Mouse (Mus musculus) effector memory CD4-positive, alpha-beta T cell, adult 5 months (primary cell): ENCODE results near the gene Gm17535. TPM values are rescaled to one million over a fixed set of nuclear protein-coding genes. Genes with fewer than 3 reads are reported as not detected.

Experiments used
- polyA plus RNA-seq: library from polyadenylated mRNA; unstranded; fragments of 100-300 nt; shearing (Covaris generic); gene quantifications from one replicate; pipeline ENCODE4 v1.2.1, GENCODE M21; 2017

Gene Gm17535
- polyA plus RNA-seq, result 1.6 TPM

GRCm38 (mm10) chr9:3034299-3034698 is at the start of gene Gm17535:
Gene Gm17535, plus strand, starts transcription at chr9:3034599.

GRCm38 (mm10) chr9:3000445-3000972 is 33.9 kb upstream of the Gm17535 start, which contains the start of gene Gm10722:
Gene Gm10722, plus strand, starts transcription at chr9:3000922.

GRCm38 (mm10) chr9:3002794-3003396 is 31.5 kb upstream of the Gm17535 start, which contains the start of gene Gm11168:
Gene Gm11168, plus strand, starts transcription at chr9:3003346.

GRCm38 (mm10) chr9:3012733-3013279 is 21.6 kb upstream of the Gm17535 start, which contains the start of gene Gm10721:
Gene Gm10721, plus strand, starts transcription at chr9:3013140.

GRCm38 (mm10) chr9:3015354-3015753 is 19.0 kb upstream of the Gm17535 start, which contains the start of gene Gm10720:
Gene Gm10720, plus strand, starts transcription at chr9:3015654.

GRCm38 (mm10) chr9:3017108-3017507 is 17.3 kb upstream of the Gm17535 start, which contains the start of gene Gm10719:
Gene Gm10719, plus strand, starts transcription at chr9:3017408.

GRCm38 (mm10) chr9:3023312-3023984 is 11.0 kb upstream of the Gm17535 start, which contains the start of gene Gm10718:
Gene Gm10718, plus strand, starts transcription at chr9:3023547.

GRCm38 (mm10) chr9:3024912-3025467 is 9.4 kb upstream of the Gm17535 start, which contains the start of gene Gm10717:
Gene Gm10717, plus strand, starts transcription at chr9:3025417.

GRCm38 (mm10) chr9:3036577-3036976 is 2.2 kb downstream of the Gm17535 start, which contains the start of gene Gm10715:
Gene Gm10715, plus strand, starts transcription at chr9:3036877.

Other genes starting within 250 kb of the Gm17535 start
- gene Gm10722, start 33.7 kb upstream of the Gm17535 start, polyA plus RNA-seq, result 2.1 TPM
- gene Gm11168, start 31.3 kb upstream of the Gm17535 start, polyA plus RNA-seq, result 16.8 TPM
- gene Gm10721, start 21.5 kb upstream of the Gm17535 start, polyA plus RNA-seq, result not detected
- 2.4 TPM for gene Gm10720, start 18.9 kb upstream of the Gm17535 start, polyA plus RNA-seq
- gene Gm10719, start 17.2 kb upstream of the Gm17535 start, polyA plus RNA-seq, result 11.4 TPM
- gene Gm10718, start 11.1 kb upstream of the Gm17535 start, polyA plus RNA-seq, result 12.6 TPM
- 41.5 TPM for gene Gm10717, start 9.2 kb upstream of the Gm17535 start, polyA plus RNA-seq
- not detected for gene Gm10715, start 2.3 kb downstream of the Gm17535 start, polyA plus RNA-seq